Mouse (Mus musculus): ENCODE data around the gene Fastk.

- TF ChIP-seq CTCF (IDR thresholded peaks at IDR 0.05; ENCODE audit: borderline replicate concordance, extremely low read depth, insufficient read depth, insufficient read length): no peak
- TF ChIP-seq POLR2A (IDR thresholded peaks at IDR 0.05; ENCODE audit: borderline replicate concordance, extremely low read depth, insufficient read depth, insufficient read length, poor library complexity, severe bottlenecking): no peak
Observed at GRCm38 (mm10) chr5:24412063-24412462, 33.0 kb downstream of the Fastk start.
